Mouse (Mus musculus): ENCODE measurements around the gene Mst1r.

Gene Mst1r

DNA sequence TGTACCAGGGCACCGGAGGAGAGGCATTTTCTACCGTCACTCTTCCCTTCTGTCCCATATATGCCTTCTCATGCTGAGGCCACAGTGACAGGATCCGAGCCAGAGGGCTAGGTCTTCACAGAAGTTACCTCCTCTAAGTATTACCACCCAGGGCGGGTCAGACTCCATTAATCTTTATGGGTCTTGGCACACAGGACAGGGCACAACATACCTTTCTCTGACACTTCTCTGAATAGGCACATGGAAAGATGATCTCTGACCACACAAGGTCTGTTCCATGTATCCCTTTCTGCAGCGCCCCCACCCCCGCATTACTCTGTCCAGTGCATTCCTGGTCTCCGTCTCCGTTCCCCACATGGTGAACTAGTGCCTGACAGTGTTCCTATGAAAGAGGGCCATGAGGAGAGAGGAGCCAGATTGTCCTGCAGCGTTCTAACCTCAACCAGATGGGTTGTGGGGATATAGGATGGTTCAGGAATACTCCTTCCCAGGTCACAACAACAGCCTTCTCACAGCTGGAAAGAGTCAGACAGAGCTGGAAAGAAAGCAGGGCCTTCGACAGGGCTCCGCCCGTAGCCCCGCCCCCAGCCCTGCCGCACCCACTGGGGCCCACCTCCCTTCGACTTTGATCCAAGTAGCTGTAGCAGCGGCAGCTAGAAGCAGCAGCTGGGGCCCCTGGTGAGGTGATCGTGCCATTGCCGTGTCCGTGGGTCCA is at the start of gene Mst1r:
Mst1r (plus strand) TSS at position 622 of the 715 bp plus-strand sequence.
- peak in 1 of 2 experiments; percentile 36 for DNase-seq

DNA sequence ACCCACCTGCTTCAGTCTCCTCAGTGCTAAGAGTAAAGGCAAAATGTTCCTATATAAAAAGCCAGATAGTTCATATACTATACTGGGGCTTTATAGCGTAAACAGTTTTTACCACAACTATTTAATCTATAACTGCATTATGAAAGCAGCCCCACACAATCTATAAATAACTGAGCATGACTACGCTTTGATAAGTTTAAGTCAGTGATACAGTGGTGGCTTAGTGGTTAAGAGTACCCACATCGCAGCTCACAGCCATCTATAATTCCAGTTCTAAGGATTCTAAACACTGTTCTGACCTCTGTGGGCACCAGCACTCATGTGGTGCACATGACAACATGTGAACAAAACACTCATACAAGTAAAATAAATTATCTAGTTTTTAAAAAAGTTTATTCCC is 48.3 kb upstream of the Mst1r start:
- DNase-seq = no peak

DNA sequence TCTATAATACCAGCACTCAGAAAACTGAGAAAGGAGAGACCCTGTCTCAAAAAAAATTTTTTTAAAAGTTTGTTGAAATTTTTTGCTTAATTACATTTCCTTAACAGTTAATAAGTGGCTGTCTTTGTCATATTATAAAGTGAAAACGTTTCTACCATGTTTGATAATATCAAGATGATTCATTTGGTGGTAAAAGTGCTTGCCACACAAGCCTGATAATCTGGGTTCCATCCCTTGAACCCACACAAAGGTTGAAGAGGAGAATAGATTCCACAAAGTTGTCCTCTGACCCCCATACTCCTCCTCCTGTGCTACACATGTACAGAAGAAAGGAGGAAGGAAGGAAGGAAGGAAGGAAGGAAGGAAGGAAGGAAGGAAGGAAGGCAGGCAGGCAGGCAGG is 42.2 kb upstream of the Mst1r start:
- DNase-seq = no peak

DNA sequence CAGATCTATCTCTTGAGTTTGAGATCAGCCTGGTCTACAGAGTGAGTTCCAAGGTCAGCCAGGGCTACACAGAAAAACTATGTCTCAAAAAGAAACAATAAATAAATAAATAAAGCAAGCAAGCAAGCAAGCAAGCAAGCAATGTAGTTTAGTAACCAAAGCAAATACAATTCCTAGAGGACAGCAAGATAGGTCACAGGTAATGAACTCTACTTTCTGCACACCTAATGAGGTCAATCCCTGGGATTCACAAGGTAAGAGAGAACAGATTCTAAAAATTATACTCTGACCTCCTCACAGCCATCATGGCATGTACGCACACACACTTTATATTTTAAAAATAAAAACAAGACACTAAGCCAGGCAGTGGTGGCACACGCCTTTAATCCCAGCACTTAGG is 40.6 kb upstream of the Mst1r start:
- no peak for DNase-seq

DNA sequence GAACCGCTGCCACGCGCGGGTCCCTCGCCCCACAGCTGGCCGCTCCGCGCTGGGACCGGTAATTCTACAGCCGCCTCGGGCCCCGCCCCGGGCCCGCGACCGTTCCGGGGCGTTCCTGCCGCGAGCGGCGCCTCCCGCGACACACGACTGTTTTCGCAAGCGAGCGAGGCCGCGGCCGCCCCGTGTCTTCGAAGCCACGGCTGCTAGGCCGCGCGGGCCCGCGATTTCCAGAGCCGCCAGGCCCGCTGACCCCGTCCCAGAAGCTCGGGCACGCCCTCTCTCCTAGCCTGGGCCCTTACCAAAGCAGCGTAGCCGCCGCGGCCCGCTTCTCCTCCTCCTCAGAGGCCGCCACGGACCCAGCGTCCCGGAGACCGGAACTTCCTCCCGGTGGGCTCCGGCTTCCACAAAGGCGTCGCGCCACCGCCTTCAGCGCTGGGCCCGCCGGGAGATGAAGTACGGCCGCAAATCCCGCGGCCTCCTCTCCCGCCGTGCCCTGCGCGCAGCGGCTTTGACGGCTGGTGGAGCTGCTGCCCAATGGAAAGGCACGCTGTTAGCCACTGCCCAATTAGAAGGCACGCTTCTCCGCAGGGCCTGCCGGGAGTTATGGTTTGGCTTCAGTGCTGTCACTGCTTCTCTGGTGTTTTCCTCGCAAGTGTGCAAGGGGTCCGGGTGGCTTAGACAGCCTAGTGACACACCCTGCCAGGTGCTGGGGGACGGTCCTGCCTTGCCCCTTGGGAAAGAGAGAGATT is 34.1 kb upstream of the Mst1r start:
- peak; percentile 94 to 95 for DNase-seq

DNA sequence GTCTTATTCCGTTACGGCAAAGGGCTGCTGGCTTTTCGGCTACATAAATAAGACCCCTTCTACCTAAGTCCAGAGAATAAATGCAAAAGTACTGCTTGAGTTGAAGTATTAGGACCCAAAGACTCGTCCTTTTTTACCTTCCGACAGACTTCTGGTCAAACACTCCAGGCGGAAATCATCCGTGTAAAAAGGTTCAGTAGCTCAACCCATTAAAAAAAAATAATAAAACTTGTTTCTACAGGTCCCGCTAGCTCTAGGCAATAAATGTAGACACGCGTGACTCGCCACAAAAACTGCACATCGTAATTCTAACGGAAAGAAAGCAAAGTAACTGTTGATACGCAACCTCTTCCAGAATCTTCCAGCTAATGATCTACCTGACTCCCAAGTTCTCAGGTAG is 33.5 kb upstream of the Mst1r start, which contains the start of gene Rbm6:
Rbm6 (minus strand) TSS at position 101 of the 400 bp plus-strand sequence.
- DNase-seq = no peak

DNA sequence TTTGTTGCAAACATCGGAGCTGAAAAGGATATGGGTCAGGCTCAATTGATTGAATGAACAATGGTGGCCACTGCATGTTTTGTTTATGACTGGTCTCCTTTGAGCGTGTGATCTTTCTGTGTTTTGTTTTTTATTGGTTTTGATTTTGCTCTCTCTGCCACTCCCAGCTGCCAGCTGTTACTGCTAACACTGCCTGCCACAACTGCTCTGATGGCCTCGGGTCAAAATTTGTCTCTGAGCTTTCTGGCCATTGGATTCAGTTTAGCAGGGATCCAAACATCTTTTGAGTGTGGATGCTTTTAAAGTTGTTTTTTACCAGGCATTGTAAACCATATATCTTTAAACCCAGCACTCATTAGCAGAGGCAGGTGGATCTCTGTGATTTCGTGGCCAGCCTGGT is 26.3 kb upstream of the Mst1r start:
- DNase-seq = no peak

DNA sequence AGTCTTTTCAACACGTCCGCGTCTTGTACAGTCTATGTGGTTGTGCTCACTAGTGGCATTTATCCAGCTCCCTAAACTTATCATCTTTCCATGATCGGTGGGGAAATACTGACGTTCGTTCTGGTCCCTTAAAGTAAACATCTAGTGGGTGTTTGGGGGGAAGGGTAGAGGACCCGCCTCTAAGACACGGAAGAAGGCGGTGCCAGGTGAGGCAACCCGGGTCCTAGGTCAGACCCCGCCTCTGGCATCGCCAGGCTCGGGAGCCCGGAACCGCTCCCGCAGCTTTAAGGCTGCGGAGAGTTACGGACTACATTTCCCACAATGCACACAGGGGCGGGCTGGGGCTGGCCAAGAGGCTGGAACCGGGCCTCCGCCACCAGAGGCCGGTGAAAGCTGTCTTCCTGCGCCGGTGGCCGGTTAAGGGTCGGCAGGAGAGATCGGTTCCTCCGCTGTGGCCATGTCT is 18.8 kb upstream of the Mst1r start, which contains the start of gene Mon1a:
Mon1a (plus strand) TSS at position 348 of the 463 bp plus-strand sequence.
- peak; percentile 84 to 92 for DNase-seq

DNA sequence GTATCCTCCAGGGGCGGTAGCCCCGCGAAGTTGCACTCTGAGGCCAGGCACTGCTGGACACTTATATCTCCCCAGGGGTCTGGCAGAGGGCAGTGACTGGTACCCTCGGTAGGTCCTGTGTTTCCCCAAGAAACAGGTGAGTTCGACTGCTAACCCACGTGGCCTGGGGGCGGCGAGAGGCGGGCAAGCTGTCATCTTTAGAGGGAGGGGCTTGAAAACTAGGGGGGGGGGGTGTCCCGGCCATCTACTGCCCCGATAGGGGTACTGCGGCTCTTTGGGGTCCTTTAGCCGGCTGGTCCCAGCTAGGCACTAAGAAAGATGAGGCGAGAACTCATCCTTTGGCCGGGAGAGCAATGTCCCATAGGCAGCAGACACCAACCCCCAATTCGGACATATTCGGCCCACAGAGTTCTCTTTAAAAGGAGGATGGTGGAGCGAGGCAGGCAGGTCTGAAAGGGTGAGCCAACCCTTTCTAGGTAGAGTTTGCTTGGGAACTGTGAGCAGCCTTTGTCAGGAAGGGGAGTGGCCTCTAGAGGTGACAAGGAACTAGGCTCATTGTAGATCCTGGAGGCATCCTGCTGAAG is 18.3 kb upstream of the Mst1r start:
- DNase-seq = peak in 1 of 2 experiments; percentile 79

DNA sequence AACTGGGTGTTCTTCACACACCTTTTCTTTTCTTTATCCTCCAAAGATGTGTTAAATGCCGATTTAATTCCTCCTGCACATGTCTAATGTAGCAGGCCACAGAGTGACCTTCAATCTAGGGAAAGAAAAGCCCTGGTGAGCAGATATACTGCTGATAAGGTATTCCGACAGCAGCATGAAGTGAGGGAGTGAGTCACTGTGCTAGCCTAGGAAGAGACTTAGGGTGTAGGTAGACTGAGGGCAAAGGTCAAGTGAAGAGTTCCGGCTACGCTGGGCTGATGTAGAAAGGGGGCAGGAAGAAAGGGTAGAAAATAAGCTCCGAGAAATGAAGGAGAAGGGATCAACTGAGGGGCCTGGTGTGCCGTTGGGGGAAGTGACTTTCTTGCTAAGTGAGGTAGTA is 16.4 kb upstream of the Mst1r start:
- DNase-seq = no peak

DNA sequence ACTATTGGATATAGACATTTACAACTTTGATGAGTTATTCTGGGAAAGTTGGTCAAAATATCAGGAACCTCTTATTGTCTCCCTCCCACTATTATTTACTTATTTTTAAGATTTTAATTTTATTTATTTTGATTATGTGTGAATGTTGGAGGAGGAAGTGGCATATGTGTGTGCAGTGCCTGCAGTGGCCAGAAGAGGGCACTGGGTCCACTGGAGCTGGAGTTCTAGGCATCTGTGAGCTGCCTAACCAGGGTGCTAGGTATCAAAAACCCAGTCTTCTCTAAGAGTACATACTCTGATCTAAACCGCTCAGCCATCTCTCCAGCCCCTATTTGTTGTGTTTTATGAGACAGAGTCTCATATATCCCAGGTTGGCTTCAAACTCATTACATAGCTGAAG is 15.7 kb upstream of the Mst1r start:
- DNase-seq = peak in 1 of 2 experiments; percentile 57

DNA sequence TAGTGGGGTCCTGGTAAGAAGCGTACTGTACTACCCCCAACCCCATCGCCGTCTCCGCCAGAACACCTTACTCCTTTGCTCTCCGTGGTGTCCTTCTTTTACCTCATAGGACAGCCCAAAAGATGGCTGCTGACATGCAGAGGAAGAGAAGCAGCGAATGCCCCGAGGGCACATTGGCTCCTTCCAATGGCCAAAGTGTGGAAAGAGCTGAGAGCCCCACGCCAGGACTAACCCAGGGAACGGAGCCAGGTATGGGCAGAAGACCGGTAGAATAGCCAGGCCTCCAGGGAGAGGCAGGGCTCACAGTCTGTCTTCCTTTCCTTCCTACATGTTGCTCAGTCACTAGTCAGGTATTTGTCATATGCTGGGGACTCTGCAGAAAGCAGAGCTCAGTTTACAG is 8.1 kb upstream of the Mst1r start:
- peak; percentile 50 to 59 for DNase-seq

DNA sequence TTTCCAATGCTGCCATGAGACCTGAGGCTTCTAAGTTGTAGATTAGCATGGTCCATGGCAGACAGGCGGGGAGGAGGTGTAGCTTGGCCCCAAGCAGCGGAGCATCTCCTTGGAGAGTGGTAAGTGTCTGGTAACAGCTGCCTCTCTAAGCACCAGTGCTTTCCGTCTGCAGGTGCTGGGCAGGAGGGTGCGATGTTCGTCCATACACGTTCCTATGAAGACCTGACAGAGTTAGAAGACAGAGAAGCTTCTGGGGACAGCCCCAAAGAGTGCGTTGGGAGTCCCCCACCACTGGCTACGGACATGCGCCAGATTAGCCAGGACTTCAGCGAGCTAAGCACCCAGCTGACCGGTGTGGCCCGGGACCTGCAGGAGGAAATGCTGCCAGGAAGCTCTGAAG is 6.8 kb upstream of the Mst1r start:
- DNase-seq = peak in 1 of 2 experiments; percentile 12

DNA sequence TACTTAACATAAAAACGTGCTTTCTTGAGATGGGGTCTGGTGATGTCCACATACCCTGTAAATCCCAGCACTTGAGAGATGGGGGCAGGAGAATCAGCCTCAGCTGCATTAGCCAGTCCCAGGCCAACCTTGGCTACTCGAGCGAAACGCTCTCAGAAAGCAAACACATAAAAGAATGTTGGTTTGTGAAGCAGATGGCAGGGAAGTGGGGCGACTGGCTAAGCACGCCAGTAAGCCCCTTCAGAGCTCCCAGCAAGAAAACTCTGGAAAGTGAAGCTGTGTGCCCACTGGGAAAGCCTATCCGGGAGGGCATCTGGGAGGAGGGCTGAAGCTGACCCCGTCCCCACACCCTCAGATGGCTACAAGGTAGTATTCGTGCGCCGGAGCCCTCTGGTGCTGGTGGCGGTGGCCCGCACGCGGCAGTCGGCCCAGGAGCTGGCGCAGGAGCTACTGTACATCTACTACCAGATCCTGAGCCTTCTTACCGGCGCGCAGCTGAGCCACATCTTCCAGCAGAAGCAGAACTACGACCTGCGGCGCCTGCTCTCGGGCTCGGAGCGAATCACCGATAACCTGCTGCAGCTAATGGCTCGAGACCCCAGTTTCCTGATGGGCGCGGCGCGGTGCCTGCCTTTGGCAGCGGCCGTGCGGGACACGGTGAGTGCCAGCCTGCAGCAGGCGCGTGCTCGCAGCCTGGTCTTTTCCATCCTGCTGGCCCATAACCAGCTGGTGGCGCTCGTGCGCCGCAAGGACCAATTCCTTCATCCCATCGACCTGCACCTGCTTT is 5.6 kb upstream of the Mst1r start:
- DNase-seq = peak; percentile 95

DNA sequence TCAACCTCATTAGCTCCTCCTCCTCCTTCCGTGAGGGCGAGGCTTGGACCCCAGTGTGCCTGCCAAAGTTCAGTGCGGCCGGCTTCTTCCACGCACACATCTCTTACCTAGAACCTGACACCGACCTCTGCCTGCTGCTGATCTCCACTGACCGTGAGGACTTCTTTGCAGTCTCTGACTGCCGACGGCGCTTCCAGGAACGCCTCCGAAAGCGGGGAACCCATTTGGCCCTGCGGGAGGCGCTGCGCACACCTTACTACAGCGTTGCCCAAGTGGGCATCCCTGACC is 5.1 kb upstream of the Mst1r start:
- DNase-seq = no peak

DNA sequence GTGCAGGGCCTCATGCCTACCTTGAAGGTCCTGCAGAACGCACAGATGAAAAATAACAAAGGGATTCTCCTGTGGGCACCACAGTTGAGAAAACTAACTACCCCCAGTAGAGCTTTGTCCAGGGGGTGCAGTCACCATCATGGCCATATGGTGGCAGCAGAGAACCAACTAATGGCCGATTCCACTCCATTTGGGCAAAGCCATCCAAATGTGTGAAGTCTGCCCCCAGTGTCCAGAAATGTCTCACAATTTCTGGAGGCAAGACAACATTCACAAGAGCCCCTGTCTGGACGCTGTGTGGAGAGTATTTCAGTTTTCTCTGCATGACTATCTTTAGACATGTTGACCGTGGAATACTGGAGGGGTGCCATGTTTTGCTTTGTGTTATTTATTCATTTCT is 1.9 kb upstream of the Mst1r start:
- peak; percentile 95 to 96 for DNase-seq

DNA sequence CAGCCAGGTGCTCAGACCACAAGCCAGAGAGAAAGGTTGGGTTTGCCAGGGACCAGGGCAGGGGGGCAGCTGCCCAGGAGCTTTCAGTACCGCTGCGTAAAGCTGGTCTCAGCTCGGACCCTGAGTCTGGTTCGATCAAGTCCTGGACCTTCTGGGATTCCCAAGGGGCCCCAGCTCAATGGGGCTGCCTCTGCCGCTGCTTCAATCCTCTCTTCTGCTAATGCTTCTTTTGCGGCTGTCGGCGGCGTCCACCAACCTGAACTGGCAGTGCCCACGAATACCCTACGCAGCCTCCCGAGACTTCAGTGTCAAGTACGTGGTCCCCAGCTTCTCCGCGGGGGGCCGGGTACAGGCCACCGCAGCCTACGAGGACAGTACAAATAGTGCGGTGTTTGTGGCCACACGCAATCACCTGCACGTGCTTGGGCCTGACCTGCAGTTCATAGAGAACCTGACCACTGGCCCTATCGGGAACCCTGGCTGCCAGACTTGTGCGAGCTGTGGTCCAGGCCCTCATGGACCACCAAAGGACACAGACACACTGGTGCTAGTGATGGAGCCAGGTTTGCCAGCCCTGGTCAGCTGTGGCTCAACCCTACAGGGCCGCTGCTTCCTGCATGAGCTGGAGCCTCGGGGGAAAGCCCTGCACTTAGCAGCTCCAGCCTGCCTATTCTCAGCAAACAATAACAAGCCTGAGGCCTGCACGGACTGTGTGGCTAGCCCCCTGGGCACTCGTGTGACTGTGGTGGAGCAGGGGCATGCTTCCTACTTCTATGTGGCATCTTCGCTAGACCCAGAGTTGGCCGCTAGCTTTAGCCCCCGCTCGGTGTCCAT is 511 bp downstream of the Mst1r start:
- peak in 1 of 2 experiments; percentile 17 for DNase-seq

DNA sequence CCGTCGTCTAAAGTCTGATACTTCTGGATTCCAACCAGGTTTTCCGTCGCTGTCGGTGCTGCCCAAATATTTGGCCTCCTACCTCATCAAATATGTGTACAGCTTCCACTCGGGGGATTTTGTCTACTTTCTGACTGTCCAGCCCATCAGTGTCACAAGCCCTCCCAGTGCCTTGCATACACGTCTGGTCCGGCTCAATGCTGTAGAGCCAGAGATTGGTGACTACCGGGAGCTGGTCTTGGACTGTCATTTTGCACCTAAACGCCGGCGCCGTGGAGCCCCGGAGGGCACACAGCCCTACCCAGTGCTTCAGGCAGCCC is 1.1 kb downstream of the Mst1r start:
- DNase-seq = no peak

DNA sequence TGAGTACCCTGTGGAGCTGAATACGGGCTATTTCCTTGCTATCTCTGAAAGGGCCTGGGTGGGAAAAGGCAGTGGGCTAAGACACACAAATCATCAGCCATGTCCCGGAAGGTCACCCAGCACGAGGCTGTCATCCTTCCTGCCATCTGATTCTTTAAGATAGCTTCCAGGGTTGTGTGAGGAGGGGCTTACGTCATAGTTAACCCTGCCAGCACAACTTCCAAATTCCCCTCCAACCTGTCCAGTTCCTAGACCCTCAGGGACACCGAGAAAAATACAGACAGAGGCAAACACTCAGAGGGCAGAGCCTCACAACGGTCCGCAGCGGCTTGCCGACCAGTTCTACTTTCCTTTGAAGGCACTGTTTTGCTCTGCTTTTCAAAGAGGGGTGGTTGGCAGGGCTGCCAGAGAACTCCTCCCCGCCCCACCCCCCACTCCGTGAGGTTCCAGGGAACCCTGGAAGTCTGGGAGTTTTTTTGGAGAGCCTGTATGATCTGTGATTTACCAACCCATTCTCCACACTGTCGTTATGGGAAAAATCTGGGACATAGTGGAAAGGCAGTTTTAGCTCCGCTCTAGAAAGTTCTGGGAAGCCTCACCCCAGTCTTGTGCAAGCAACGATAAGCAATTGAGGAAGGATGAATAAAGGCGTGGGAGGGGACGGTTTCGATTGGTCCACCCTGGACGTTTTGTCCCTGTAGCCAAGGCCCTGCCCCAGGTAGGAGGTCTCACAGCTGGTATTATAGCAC is 1.9 kb downstream of the Mst1r start:
- DNase-seq = no peak

DNA sequence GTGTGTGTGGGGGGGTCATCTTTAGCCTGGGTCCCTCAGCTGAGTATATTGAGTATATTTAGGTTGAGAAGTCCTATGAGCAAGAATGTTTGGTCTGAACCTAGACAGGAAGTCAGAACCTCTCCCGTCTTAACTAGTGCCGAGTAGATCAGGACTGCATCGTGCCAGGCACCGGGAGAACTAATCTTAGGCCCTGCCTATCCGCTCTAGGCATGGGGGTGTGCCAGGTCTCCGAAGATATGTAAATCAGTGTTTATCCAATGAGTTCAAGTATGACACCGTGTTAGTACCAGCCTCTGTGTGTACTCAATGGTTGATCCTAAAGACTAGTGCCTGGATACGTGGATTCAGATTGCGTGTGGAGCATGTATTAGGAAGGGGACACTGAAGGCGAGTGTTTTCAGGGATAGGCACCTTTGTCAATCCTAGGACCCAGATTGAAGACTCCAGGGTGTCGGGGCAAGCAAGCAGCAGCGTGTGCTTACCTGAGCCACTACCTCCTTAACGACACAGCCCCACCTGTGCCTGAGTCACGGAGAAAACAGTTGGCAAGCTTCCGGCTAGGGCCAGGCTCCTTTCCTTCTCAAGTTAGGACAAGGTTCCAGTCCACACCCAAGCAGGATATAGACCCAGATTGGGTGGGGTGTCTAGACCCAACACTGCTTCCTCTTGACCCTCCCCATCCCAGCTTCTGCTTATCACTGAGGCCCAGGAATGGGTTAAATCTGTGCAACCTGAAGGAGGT is 3.5 kb downstream of the Mst1r start:
- DNase-seq = no peak
